Mouse (Mus musculus) heart, postnatal 10 days (tissue): ENCODE results near the gene Gimd1. TPM values are rescaled to one million over a fixed set of nuclear protein-coding genes. Genes with fewer than 3 reads are reported as not detected.

Experiments used
- total RNA-seq, 2 experiments: library from RNA; stranded (reverse); gene quantifications; 2 replicates each; pipeline ENCODE4 v1.2.3; 2021

The Gimd1 gene
- total RNA-seq, 2 experiments from 2014 or later, result not detected

Other genes starting within 250 kb of the Gimd1 start
- gene Tbck, start 54.3 kb downstream of the Gimd1 start, total RNA-seq, result 10 to 100 TPM; 16.0 to 16.5 TPM
- gene Aimp1, start 54.5 kb downstream of the Gimd1 start, total RNA-seq, result 10 to 100 TPM; 45.8 to 49.6 TPM